Mouse (Mus musculus) cerebellum, adult 2 months (tissue): ENCODE measurements at regions not wholly inside any gene's neighbourhood (a gene's known extent, or its start where the extent isn't known, plus 50 kb on each side); places are given as distances from the start of the nearest gene placed in this dataset.

Experiments
- CTCF ChIP-seq: fragments of 200-500 bp; IDR thresholded peaks from 2 replicates; pipeline ENCODE4 v1.5.1; 2011; ENCODE audit warnings: low read depth, mild to moderate bottlenecking, control low read depth, low read length, moderate library complexity, borderline replicate concordance; ENCODE audit not compliant: insufficient read depth
- POLR2A ChIP-seq: fragments of 200-500 bp; IDR thresholded peaks from 2 replicates; pipeline ENCODE4 v1.6.1; 2011; ENCODE audit warnings: low read length, control low read depth, borderline replicate concordance; ENCODE audit not compliant: insufficient read depth

- TF ChIP-seq POLR2A, result no peak
- TF ChIP-seq CTCF, result no peak
Measured at GRCm38 (mm10) chr5:46256730-46257129, 399.3 kb upstream of the Lcorl start.
